Mouse (Mus musculus) liver, adult 2 months (tissue): ENCODE data around the gene Lekr1. TPM values are rescaled to one million over a fixed set of nuclear protein-coding genes. Genes with fewer than 3 reads are reported as not detected.
A peak's percentile ranks its signal among the peaks of the same experiment; 100 is the strongest.

Experiments
- DNase-seq: peaks from one replicate; pipeline ENCODE4 v3.0.0-alpha.2; 2011; ENCODE audit warnings: low read depth, low spot score; ENCODE audit errors: extremely low read depth
- H3K27ac ChIP-seq: fragments of 200-500 bp; replicated peaks from 2 replicates; pipeline ENCODE4 v1.5.1; 2012; ENCODE audit warnings: low read depth, mild to moderate bottlenecking, control low read depth, inconsistent platforms, low read length; ENCODE audit not compliant: insufficient read depth
- H3K27me3 ChIP-seq: fragments of 200-500 bp; 2 replicates; pipeline ENCODE4 v1.6.1; 2012; ENCODE audit warnings: mild to moderate bottlenecking, moderate library complexity, low read length, inconsistent platforms; ENCODE audit not compliant: control insufficient read depth, insufficient read depth
- H3K36me3 ChIP-seq: fragments of 200-500 bp; 2 replicates; pipeline ENCODE4 v1.6.1; 2012; ENCODE audit warnings: low read length, inconsistent platforms; ENCODE audit not compliant: control insufficient read depth, insufficient read depth
- H3K4me1 ChIP-seq: fragments of 200-500 bp; 2 replicates; pipeline ENCODE4 v1.6.1; 2011; ENCODE audit warnings: low read length; ENCODE audit not compliant: control insufficient read depth, insufficient read depth
- H3K4me3 ChIP-seq: fragments of 200-500 bp; 2 replicates; pipeline ENCODE4 v1.5.1; 2011; ENCODE audit warnings: low read depth, mild to moderate bottlenecking, control low read depth, low read length, moderate library complexity; ENCODE audit not compliant: insufficient read depth
- H3K79me2 ChIP-seq: fragments of 200-500 bp; 2 replicates; pipeline ENCODE4 v1.6.1; 2012; ENCODE audit warnings: inconsistent platforms, mild to moderate bottlenecking, low read length, moderate library complexity; ENCODE audit not compliant: control insufficient read depth, insufficient read depth
- H3K9ac ChIP-seq: fragments of 200-500 bp; 2 replicates; pipeline ENCODE4 v1.6.1; 2012; ENCODE audit warnings: low read depth, mild to moderate bottlenecking, control low read depth, inconsistent platforms, low read length
- CTCF ChIP-seq: fragments of 200-500 bp; IDR thresholded peaks from 2 replicates; pipeline ENCODE4 v1.5.1; 2011; ENCODE audit warnings: low read depth, low read length, control low read depth
- POLR2A ChIP-seq: fragments of 200-500 bp; IDR thresholded peaks from 2 replicates; pipeline ENCODE4 v1.6.1; 2011; ENCODE audit warnings: low read length, control low read depth; ENCODE audit not compliant: insufficient read depth; ENCODE audit errors: extremely low read depth
- WGBS: fragments of 180-500 bp; shearing (Covaris S2); methylation state at CpG from one replicate; pipeline ENCODE4 v1.1.7; 2018; 5-methylcytosine and 5-hydroxymethylcytosine counted together
- polyA plus RNA-seq: library from polyadenylated mRNA; depleted of rRNA; stranded (reverse); fragments of >200 nt; gene quantifications from 2 replicates; pipeline ENCODE4 v1.2.3, GENCODE M21; 2012
- total RNA-seq: library from RNA; depleted of rRNA; stranded (reverse); fragments of >200 nt; gene quantifications from 2 replicates; pipeline ENCODE4 v1.2.3, GENCODE M21; 2014

The Lekr1 gene
- total and polyA plus RNA-seq, 2 experiments = 0.09 TPM; not detected in 1

DNA sequence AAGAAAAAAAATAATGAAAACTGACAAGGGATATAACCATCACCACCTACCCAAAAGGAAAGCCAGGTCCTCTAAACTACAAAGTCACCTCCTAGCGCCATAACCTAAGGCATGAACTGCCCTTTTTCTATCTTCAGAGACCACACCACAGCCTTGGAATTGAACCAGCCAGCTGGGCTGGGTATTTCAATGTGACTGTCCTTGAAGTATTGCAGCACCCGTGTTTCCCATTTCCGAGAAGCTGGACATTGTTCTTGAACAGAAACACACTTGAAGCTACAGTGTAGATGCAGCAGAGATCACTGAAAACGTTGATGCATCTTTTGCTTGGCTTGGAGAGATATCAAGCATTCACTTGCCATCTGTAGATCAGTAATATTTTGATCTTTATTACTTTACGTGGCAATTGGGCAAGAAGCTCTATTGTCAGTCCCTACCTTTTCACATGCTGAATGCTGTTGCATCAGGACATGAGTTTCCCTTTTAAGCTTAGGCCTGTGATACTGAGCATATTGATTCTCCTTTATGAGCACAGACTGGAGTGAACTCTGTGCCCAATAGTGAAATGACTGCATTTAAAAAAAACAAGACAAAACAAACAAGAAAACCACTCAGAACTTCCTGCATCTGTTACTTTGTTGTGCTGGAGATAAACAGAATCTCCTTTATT is 176.6 kb downstream of the Lekr1 start:
- Histone ChIP-seq H3K27me3 (no peaks in the 10 kb centered on the region), H3K9ac (no peak overlapping the region), H3K4me3 (no peak overlapping the region), H3K4me1 (peaks cover 12% of the 10 kb centered on the region), H3K27ac (peak overlapping the region; percentile 43; the same call in 1 of the 2 replicates), H3K79me2 (no peaks in the 10 kb centered on the region), H3K36me3 (no peaks in the 10 kb centered on the region)
- 36% methylated on average over 5 of the region's 5 CpGs for WGBS
- peak; percentile 77 for DNase-seq
- TF ChIP-seq CTCF = no peak
- no peak for TF ChIP-seq POLR2A

DNA sequence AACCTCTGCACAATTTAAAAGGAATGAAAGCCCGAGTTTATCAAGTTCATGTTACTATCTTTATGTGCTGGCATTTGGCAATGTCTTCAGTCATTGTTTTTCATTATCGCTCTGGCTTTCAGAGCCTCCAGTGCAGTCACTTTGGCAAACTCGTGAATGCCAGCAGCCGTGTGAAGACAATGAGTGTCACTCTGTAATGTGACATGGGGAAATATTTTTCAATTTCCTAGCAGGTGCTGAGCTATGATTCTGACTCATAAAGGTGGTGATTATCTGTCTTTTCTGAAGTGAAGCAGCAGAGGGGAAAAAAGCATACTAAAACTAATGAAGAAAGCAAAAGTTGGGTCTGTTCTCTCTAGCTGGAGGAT is 177.1 kb downstream of the Lekr1 start:
- Histone ChIP-seq H3K4me3 (no peak overlapping the region), H3K27me3 (no peaks in the 10 kb centered on the region), H3K9ac (no peak overlapping the region), H3K79me2 (no peaks in the 10 kb centered on the region), H3K27ac (0 out of 2 replicates have a peak overlapping the region, but pooled peaks have one; percentile 43), H3K4me1 (peaks cover 12% of the 10 kb centered on the region), H3K36me3 (no peaks in the 10 kb centered on the region)
- DNase-seq = no peak
- TF ChIP-seq POLR2A = no peak
- TF ChIP-seq CTCF = no peak
- WGBS = 4% methylated on average over 4 of the region's 4 CpGs

GRCm38 (mm10) chr3:65844302-65844701 is 178.3 kb downstream of the Lekr1 start:
- Histone ChIP-seq H3K27ac (no peak overlapping the region), H3K4me3 (no peak overlapping the region), H3K36me3 (no peaks in the 10 kb centered on the region), H3K4me1 (peaks cover 12% of the 10 kb centered on the region), H3K27me3 (no peaks in the 10 kb centered on the region), H3K9ac (no peak overlapping the region), H3K79me2 (no peaks in the 10 kb centered on the region)
- no peak for DNase-seq
- WGBS = 94% methylated on average over 10 of the region's 10 CpGs
- TF ChIP-seq CTCF (no peak), POLR2A (no peak)

DNA sequence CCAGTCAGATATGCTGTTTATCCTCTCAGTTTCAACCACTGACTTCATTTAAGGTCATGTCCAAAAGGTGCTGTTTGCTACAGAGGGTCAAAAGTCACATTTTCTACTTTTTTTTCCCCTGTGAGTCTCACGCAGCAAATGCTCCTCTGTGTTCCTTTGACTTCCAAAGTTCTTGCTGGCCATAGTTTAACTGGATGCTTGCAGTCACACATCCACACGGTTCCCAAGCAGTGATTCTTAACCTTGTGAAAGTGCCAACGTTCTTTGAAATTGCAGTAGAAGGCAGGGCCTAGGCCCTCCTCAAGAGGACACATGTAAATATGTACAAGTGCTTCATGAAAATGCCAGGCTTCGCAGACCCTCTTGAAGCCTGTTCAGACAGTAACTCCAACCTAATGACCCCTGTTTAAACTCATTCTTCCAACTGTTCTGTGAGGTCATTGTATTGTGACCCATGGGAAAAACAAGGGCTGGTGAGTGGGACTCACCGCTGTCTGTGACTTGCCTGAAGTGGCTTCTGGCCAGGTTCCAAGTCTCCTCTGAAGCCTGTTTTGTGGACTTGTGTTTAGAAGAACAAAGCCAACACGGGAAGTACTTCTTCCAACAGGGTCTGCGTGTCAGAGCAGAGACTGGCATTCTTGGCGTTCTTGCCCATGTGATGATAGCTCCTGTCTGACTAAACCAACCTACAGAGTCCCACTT is 179.0 kb downstream of the Lekr1 start:
- H3K27ac ChIP-seq = no peak overlapping the region
- no peak overlapping the region for H3K9ac ChIP-seq
- TF ChIP-seq POLR2A (no peak), CTCF (no peak)
- H3K4me1 ChIP-seq = peaks cover 12% of the 10 kb centered on the region
- no peaks in the 10 kb centered on the region for H3K27me3 ChIP-seq
- no peaks in the 10 kb centered on the region for H3K36me3 ChIP-seq
- no peaks in the 10 kb centered on the region for H3K79me2 ChIP-seq
- peak; percentile 31 for DNase-seq
- no peak overlapping the region for H3K4me3 ChIP-seq
- WGBS = 52% methylated on average over 8 of the region's 8 CpGs

DNA sequence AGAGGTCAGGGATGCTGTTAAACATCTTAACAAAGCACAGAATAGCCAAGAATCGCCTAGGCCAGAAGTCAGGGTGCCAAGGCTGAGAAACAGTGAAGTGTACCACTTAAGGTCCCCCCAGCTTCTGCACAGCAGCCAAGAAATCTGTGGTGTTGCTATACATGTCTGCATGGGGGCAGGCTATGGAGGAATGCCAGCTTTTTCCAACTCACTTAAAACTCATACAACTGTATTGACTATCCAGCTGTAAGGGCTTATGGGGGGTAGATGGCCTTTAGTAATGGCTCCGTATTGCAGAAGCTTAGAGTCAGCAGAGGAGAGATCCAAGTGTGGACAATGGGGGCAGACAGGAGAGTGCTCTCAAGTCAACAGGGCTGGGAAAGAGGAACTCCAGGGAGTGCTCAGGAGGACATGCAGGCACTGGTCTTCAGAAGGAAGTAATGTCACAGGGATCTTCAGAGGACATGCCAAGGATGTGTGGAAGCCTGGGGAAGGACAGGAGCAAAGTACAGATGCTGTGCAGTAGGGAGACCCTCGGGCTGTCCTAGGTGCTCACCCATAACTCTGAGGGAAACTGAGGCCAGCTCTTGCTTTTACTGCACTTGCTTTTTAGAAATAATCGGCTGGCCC is 181.2 kb downstream of the Lekr1 start:
- H3K4me3 ChIP-seq = no peak overlapping the region
- DNase-seq = no peak
- no peak overlapping the region for H3K27ac ChIP-seq
- no peaks in the 10 kb centered on the region for H3K36me3 ChIP-seq
- no peak overlapping the region for H3K9ac ChIP-seq
- peaks cover 12% of the 10 kb centered on the region for H3K4me1 ChIP-seq
- no peak for TF ChIP-seq CTCF
- no peak for TF ChIP-seq POLR2A
- H3K79me2 ChIP-seq = no peaks in the 10 kb centered on the region
- 89% methylated on average over 4 of the region's 4 CpGs for WGBS
- no peaks in the 10 kb centered on the region for H3K27me3 ChIP-seq
